Mouse (Mus musculus) heart, postnatal 0 days (tissue): ENCODE data around the gene Myo10.

Experiments
- CTCF ChIP-seq: IDR thresholded peaks from 2 replicates; pipeline ENCODE4 v1.5.1; 2016; ENCODE audit warnings: antibody characterized with exemption, control low read depth, low read depth
- EP300 ChIP-seq: IDR thresholded peaks from 2 replicates; pipeline ENCODE4 v1.6.1; 2016; ENCODE audit warnings: antibody characterized with exemption, low read depth

GRCm38 (mm10) chr15:25676056-25676785 lies 53.9 kb downstream of the Myo10 start:
- TF ChIP-seq CTCF (no peak), EP300 (no peak)
